ENCODE assay signal across 7 mouse cellular contexts in genomic region chr11:87853597-87853954, GRCm38 (mm10). TPM values are rescaled to one million over a fixed set of nuclear protein-coding genes. Genes with fewer than 3 reads are reported as not detected.
A peak's percentile ranks its signal among the peaks of the same experiment; 100 is the strongest.
DNase-seq lines count a peak whose midpoint lies in the region; ATAC-seq and TF ChIP-seq lines count a peak whose summit lies in the region.

No protein-coding gene starts in this region.

- DNase-seq in lung, postnatal 10 days = no peak
- peak; percentile 63 for DNase-seq in forebrain, postnatal 0 days
- DNase-seq in layer of hippocampus, postnatal 10 days (ENCODE audit: low spot score in 2 of 2) = peak; percentile 41
- DNase-seq in T-cell, adult 2 months (ENCODE audit: low spot score) = no peak

- peak overlapping the region; percentile 16; the same call in 1 of the 2 replicates for H3K27ac ChIP-seq in lung, embryonic 16.5 days (ENCODE audit: low read length)
- H3K27ac ChIP-seq in bone marrow macrophage, adult 2 months (ENCODE audit: insufficient read depth, low read depth, low read length) = peak overlapping the region; percentile 47
- H3K27ac ChIP-seq in forebrain, postnatal 0 days (ENCODE audit: low read depth, low read length) = peak overlapping the region; percentile 82
- H3K27ac ChIP-seq in midbrain, embryonic 12.5 days (replicated peaks) = peak overlapping the region; percentile 56

- H3K27me3 ChIP-seq in lung, embryonic 16.5 days (ENCODE audit: control insufficient read depth, insufficient read depth, low read depth, low read length) = no peaks in the 10 kb centered on the region
- no peaks in the 10 kb centered on the region for H3K27me3 ChIP-seq in forebrain, postnatal 0 days (ENCODE audit: insufficient read depth, low read length)
- H3K27me3 ChIP-seq in midbrain, embryonic 12.5 days = no peaks in the 10 kb centered on the region

- TF ChIP-seq POLR2A in bone marrow macrophage, adult 2 months (IDR thresholded peaks at IDR 0.05; ENCODE audit: borderline replicate concordance, low read depth, low read length) = no peak

- H3K4me2 ChIP-seq in lung, embryonic 16.5 days (ENCODE audit: low read depth, low read length) = peak overlapping the region; percentile 91
- H3K4me2 ChIP-seq in forebrain, postnatal 0 days (ENCODE audit: low read depth) = peak overlapping the region; percentile 63
- H3K4me2 ChIP-seq in midbrain, embryonic 12.5 days (replicated peaks) = peak overlapping the region; percentile 84

- 25% methylated on average over 8 of the region's 8 CpGs for WGBS in lung, embryonic 16.5 days
- WGBS in forebrain, postnatal 0 days = 26% methylated on average over 8 of the region's 8 CpGs
- 37% methylated on average over 8 of the region's 8 CpGs for WGBS in midbrain, embryonic 12.5 days

- no peak for TF ChIP-seq CTCF in bone marrow macrophage, adult 2 months (IDR thresholded peaks at IDR 0.05; ENCODE audit: low read depth, low read length)
- no peak for TF ChIP-seq CTCF in forebrain, postnatal 0 days (IDR thresholded peaks at IDR 0.05; ENCODE audit: low read depth)

- H3K9me3 ChIP-seq in lung, embryonic 16.5 days (ENCODE audit: control insufficient read depth, low read length) = no peaks in the 10 kb centered on the region
- H3K9me3 ChIP-seq in forebrain, postnatal 0 days (ENCODE audit: low read length) = no peaks in the 10 kb centered on the region
- no peaks in the 10 kb centered on the region for H3K9me3 ChIP-seq in midbrain, embryonic 12.5 days

- H3K36me3 ChIP-seq in lung, embryonic 16.5 days (ENCODE audit: control insufficient read depth, insufficient read depth, low read length) = no peaks in the 10 kb centered on the region; the same call in 1 of the 2 replicates
- peaks cover 8% of the 10 kb centered on the region for H3K36me3 ChIP-seq in forebrain, postnatal 0 days (ENCODE audit: insufficient read depth)
- H3K36me3 ChIP-seq in midbrain, embryonic 12.5 days = peaks cover 17% of the 10 kb centered on the region

- H3K4me1 ChIP-seq in lung, embryonic 16.5 days (replicated peaks; ENCODE audit: control insufficient read depth, insufficient read depth, low read length) = peaks cover 4% of the 10 kb centered on the region
- peaks cover 9% of the 10 kb centered on the region for H3K4me1 ChIP-seq in bone marrow macrophage, adult 2 months (ENCODE audit: control insufficient read depth, insufficient read depth, low read length)
- peaks cover 9% of the 10 kb centered on the region; the same call in 1 of the 2 replicates for H3K4me1 ChIP-seq in forebrain, postnatal 0 days (ENCODE audit: insufficient read depth)
- peaks cover 11% of the 10 kb centered on the region for H3K4me1 ChIP-seq in midbrain, embryonic 12.5 days

- peak overlapping the region; percentile 70 for H3K9ac ChIP-seq in lung, embryonic 16.5 days (ENCODE audit: low read length)
- H3K9ac ChIP-seq in forebrain, postnatal 0 days = peak overlapping the region; percentile 59
- peak overlapping the region; percentile 71 for H3K9ac ChIP-seq in midbrain, embryonic 12.5 days (replicated peaks)

- peak overlapping the region; percentile 71 for H3K4me3 ChIP-seq in lung, embryonic 16.5 days (ENCODE audit: low read length)
- peak overlapping the region; percentile 76 for H3K4me3 ChIP-seq in bone marrow macrophage, adult 2 months (ENCODE audit: insufficient read depth, low read length)
- H3K4me3 ChIP-seq in forebrain, postnatal 0 days (ENCODE audit: low read depth, low read length) = peak overlapping the region; percentile 58
- H3K4me3 ChIP-seq in midbrain, embryonic 12.5 days = peak overlapping the region; percentile 66

- no peak for ATAC-seq in lung, embryonic 16.5 days (ENCODE audit: low read depth)
- peak; percentile 65 for ATAC-seq in forebrain, postnatal 0 days
- no peak for ATAC-seq in midbrain, embryonic 12.5 days (ENCODE audit: low FRiP score, low read depth)

RNA-seq across cellular contexts. Expression of gene Mks1, which starts 0.6 kb away (rescaled TPM):
- 14.7 and 15.5 TPM in 2 replicates for polyA plus RNA-seq in lung, embryonic 16.5 days (2015; fragmentation: Nextera tagmentation; extraction: Ambion mirVana)
- polyA plus RNA-seq in bone marrow macrophage, adult 2 months (2012; ENCODE audit: insufficient read depth, insufficient read length, missing spikeins) = 4.7 and 6.3 TPM in 2 replicates
- total RNA-seq in forebrain, postnatal 0 days (2014; rRNA removed) = 6.8 and 11.1 TPM in 2 replicates
- 6.1 and 8.8 TPM in 2 replicates for polyA plus RNA-seq in forebrain, postnatal 0 days (2015; fragmentation: Nextera tagmentation; extraction: Ambion mirVana)
- 1 to 10 TPM; 7.0 to 7.2 TPM for total RNA-seq in layer of hippocampus, postnatal 10 days (2021)
- polyA plus RNA-seq in midbrain, embryonic 12.5 days (2016; fragmentation: Nextera tagmentation; extraction: Ambion mirVana) = 14.8 and 18.8 TPM in 2 replicates

RNA-seq across cellular contexts. Expression of gene Epx, which starts 21.8 kb away (rescaled TPM):
- not detected in 2 replicates for polyA plus RNA-seq in lung, embryonic 16.5 days (2015; fragmentation: Nextera tagmentation; extraction: Ambion mirVana)
- polyA plus RNA-seq in bone marrow macrophage, adult 2 months (2012; ENCODE audit: insufficient read depth, insufficient read length, missing spikeins) = not detected in 2 replicates
- total RNA-seq in forebrain, postnatal 0 days (2014; rRNA removed) = 0.15 and 0.90 TPM in 2 replicates
- polyA plus RNA-seq in forebrain, postnatal 0 days (2015; fragmentation: Nextera tagmentation; extraction: Ambion mirVana) = 0.38 and 0.79 TPM in 2 replicates
- total RNA-seq in layer of hippocampus, postnatal 10 days (2021) = under 1 TPM; 0.25 to 0.96 TPM
- polyA plus RNA-seq in midbrain, embryonic 12.5 days (2016; fragmentation: Nextera tagmentation; extraction: Ambion mirVana) = not detected in 2 replicates

RNA-seq across cellular contexts. Expression of gene Lpo, which starts 25.5 kb away (rescaled TPM):
- 0.23 TPM in 1 of 2 replicates, not detected in the other for polyA plus RNA-seq in lung, embryonic 16.5 days (2015; fragmentation: Nextera tagmentation; extraction: Ambion mirVana)
- polyA plus RNA-seq in bone marrow macrophage, adult 2 months (2012; ENCODE audit: insufficient read depth, insufficient read length, missing spikeins) = not detected in 2 replicates
- 0.46 and 1.1 TPM in 2 replicates for total RNA-seq in forebrain, postnatal 0 days (2014; rRNA removed)
- polyA plus RNA-seq in forebrain, postnatal 0 days (2015; fragmentation: Nextera tagmentation; extraction: Ambion mirVana) = 0.62 and 1.3 TPM in 2 replicates
- under 1 TPM; 0.62 to 0.87 TPM for total RNA-seq in layer of hippocampus, postnatal 10 days (2021)
- polyA plus RNA-seq in midbrain, embryonic 12.5 days (2016; fragmentation: Nextera tagmentation; extraction: Ambion mirVana) = 0.99 and 1.0 TPM in 2 replicates

RNA-seq across cellular contexts. Expression of gene Olfr462, which starts 38.5 kb away (rescaled TPM):
- polyA plus RNA-seq in lung, embryonic 16.5 days (2015; fragmentation: Nextera tagmentation; extraction: Ambion mirVana) = not detected in 2 replicates
- not detected in 2 replicates for polyA plus RNA-seq in bone marrow macrophage, adult 2 months (2012; ENCODE audit: insufficient read depth, insufficient read length, missing spikeins)
- total RNA-seq in forebrain, postnatal 0 days (2014; rRNA removed) = not detected in 2 replicates
- polyA plus RNA-seq in forebrain, postnatal 0 days (2015; fragmentation: Nextera tagmentation; extraction: Ambion mirVana) = not detected in 2 replicates
- not detected for total RNA-seq in layer of hippocampus, postnatal 10 days (2021)
- not detected in 2 replicates for polyA plus RNA-seq in midbrain, embryonic 12.5 days (2016; fragmentation: Nextera tagmentation; extraction: Ambion mirVana)

RNA-seq across cellular contexts. Expression of gene Olfr463, which starts 43.6 kb away (rescaled TPM):
- polyA plus RNA-seq in lung, embryonic 16.5 days (2015; fragmentation: Nextera tagmentation; extraction: Ambion mirVana) = not detected in 2 replicates
- polyA plus RNA-seq in bone marrow macrophage, adult 2 months (2012; ENCODE audit: insufficient read depth, insufficient read length, missing spikeins) = not detected in 2 replicates
- total RNA-seq in forebrain, postnatal 0 days (2014; rRNA removed) = not detected in 2 replicates
- polyA plus RNA-seq in forebrain, postnatal 0 days (2015; fragmentation: Nextera tagmentation; extraction: Ambion mirVana) = not detected in 2 replicates
- not detected for total RNA-seq in layer of hippocampus, postnatal 10 days (2021)
- polyA plus RNA-seq in midbrain, embryonic 12.5 days (2016; fragmentation: Nextera tagmentation; extraction: Ambion mirVana) = not detected in 2 replicates

Comparison
In these comparisons a context has a peak if more than half of its experiments do, and no peak if none do; other contexts are left out.
1. H3K27ac ChIP-seq: peak in every context shown above with its lines; median percentile 82 in forebrain, postnatal 0 days; 56 in midbrain, embryonic 12.5 days; 47 in bone marrow macrophage, adult 2 months; 16 in lung, embryonic 16.5 days.
2. DNase-seq: peak in forebrain, postnatal 0 days (single experiment) and layer of hippocampus, postnatal 10 days (2 of 2); none in lung, postnatal 10 days (single experiment) and T-cell, adult 2 months (single experiment).
3. Peak in every context shown above with its lines, with median percentiles within 50 percentile points of each other: H3K4me2 ChIP-seq, H3K4me3 ChIP-seq and H3K9ac ChIP-seq.